Mouse (Mus musculus): ENCODE measurements around the gene Map2k4.

The Map2k4 gene

DNA sequence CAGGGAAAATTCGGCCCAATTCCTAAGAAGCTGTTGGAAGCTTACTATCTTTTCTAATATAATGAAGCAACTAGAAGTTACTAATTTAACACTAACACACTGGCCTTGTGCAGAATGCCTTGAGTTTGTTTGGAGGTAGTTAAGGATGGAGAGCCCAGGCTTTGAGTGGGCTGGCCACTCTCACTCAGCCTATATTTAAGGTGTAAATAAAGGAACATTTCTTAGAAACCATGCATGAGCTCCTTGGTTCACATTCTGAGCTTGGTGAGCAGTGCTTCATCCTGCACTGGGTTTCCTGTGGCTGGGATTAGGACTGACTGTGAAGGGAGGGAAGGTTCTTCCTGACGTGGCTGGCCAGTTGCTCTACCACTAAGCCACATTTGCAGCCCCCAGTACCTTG lies 64.4 kb downstream of the Map2k4 start:
- in situ Hi-C loops (cut with MboI, MseI), result no loop called here

DNA sequence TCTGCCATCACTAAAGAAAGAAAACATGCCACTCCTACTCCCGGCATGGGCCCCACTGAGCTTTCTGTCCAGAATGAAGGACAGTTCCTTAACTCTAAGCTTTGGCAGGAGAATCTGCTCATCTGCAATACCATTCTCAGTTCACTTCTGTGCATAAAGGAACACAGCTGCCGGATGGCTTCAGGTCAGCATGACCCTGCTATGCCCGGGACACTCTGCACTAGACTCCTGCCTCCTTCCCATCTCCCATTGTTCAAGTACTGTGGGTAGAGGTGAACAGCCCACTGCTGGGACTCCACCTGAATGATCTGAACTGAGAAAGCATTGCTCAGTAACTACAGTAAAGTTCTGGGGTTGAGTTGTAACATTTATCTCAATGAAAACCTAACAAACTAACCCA lies 66.5 kb downstream of the Map2k4 start:
- in situ Hi-C loops (cut with MboI, MseI), result no loop called here

DNA sequence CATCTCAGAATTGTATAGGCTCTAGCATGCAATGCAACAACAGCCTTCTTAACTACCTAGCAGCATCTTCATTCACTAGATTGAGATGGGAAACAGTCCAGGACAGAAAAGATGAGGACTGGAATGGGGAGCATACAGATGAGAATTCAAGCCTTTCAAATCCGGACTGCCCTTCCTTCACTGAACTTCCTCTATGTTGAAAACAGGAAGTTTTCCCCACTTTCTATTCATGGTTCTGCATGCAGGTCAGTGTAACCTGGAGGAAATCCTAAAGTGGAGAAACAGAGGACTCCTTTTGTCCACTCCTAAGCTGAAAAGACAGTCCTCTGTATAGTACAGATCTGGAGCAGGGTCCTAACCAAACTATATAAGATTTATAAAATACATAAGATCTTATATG lies 68.1 kb downstream of the Map2k4 start:
- in situ Hi-C loops (cut with MboI, MseI), result no loop called here

DNA sequence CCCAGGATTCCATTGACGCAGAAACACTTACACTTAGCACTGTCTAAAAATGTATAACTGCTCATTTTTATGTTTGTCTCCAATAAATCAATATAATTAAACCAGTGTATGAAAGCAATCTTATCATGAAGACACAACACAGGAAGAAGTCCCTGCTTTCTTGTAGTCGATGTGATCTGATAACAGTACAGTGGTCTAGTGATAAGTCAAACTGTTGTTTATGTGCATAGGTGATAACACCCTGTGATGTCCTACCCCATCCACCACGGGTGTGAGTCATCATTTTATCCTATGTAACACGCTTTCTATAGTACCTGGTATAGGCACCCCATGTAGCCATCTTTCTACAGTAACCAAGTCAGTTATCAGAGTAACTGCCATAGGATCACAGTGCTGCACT lies 74.3 kb downstream of the Map2k4 start:
- in situ Hi-C loops (cut with MboI, MseI), result no loop called here

DNA sequence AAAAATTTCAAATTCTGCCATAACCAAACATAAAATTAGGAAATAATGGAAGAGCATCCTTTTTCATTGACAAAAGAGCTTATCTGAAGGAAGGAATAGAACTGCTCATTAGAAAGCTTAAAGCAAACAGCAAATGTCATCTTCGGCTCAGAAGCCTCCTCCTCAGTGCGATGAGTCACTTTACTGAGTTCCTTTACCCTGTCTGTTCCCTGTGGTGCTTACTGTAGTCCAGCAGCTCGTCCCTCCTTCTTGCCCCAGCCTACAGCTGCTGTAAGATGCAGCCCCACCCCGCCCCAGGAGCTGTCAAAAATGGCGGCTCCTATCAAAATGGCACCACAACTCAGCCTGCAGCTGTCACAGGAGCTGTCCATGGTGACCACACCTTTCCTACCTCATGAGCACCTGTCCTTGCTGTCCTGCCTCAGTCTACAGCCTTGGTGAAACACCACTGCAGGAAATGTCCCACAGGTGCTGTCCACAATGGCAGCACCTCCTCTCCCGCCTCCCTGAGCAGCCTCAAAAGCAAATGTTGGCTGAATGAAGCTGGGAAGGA lies 75.3 kb downstream of the Map2k4 start:
- in situ Hi-C loops (cut with MboI, MseI), result no loop called here

DNA sequence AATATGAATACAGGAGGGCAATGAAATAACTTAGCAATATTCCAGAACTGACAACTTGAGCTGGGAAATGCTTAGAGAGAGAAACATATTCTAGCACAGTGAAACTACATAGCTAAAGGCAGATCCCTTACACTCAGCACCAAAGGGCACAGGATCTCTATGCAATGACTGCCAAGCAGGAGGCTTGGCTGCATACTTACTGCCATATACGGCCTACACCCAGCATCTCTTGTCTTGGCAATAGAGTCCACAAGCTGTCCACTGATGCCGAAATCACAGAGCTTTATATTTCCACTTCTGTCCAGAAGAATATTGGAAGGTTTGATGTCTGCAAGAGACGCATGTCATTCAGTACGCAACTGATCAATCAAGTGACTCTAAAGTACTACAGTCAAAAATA lies 81.3 kb downstream of the Map2k4 start:
- in situ Hi-C loops (cut with MboI, MseI), result no loop called here

DNA sequence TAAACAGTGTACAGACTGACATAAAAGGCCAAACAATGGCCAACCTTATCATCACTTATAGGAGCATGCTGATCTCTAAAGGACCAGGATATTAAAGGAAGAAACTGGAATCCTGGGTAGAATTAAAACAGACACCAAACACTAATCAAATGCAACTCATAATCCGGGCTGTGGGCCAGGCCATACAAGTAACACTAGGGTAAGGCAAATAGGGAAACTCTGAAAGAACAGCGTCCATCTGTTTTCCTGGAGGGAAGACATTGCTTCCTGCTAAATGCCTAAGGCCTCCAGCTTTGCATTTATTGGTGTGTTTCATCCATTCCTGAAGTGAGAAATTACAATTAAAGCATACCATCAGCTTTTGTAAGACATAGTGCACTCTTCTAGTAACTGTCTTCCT lies 81.9 kb downstream of the Map2k4 start:
- in situ Hi-C loops (cut with MboI, MseI), result no loop called here

DNA sequence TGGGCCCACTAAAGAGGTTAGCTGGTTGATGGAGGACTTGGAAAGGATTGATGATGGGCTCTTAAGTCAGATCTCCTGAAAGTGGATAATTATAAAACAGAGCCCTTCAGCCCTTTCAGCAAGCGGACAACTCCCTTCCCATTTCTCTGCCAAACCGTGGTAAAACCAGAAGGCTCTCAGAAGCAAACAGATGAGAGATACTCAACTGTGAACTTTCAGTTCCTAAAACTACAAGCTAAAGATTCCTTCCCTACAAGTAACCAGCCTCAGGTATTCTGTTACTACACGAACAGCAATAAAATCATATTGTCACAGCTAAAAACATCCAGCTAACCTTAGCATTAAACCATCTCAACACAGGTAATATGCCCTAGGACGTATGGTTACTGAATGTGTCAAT lies 83.2 kb downstream of the Map2k4 start:
- in situ Hi-C loops (cut with MboI, MseI), result no loop called here

DNA sequence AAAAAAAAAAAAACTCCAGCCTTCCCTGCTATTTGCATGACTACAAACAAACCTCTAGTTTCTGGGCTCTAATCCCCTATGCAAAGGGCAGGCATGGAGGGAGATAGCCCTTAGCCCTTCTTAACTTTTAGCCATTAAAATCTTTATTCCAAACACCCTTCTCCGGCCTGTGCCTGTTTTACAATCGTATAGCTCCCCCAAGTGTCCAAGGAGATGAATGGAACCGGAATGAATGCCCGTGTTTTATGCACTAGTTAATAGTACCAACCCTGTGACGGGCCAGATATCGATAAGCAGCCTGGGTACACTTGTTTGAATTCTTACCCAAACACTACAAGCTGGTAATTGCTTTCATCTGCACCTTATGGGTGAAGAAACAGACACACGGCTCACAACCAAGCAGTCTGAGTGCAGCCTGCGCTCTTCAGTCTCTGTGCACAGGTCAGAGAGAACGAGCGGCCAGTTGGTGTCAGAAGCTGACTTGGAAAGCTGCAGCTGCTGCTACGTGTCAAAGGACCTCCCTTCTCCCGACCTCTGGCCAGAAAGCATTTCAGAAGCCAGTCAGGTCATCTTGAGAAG lies 109.2 kb downstream of the Map2k4 start:
- in situ Hi-C loops (cut with MboI, MseI), result loop anchor here in 1 of 2 experiments (5.0 kb wide), 1 partner anchor 482 kb away; no protein-coding TSS in a partner anchor

DNA sequence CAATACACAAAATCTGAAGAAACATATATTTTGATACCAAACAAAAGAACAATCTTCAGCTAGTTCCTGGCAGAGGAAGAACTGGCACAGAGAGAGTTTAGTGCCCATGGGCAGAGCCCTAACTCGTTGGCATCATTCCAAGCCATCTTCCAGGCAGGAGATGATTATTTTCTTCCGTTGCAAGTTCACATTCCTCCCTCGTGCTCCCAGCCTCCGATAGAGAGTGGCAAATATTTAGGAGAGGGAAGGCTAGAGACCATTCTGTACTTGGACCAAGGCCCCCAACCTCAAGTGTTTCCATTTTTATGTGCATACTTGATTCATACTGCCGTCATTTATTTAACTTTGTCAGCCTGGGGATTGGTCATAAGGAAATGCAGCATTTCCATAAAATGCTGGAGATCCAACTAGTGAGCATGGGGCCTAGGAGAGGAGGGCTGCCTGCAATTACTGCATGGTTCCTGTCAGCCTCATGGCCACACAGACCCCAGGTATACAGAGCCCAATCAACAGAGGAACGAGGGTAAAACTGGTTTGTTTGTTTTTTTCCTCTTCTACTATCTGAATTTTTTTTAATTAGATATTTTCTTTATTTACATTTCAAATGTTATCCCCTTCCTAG lies 120.6 kb downstream of the Map2k4 start:
- in situ Hi-C loops (cut with MboI, MseI), result loop anchor here in 1 of 2 experiments (5.0 kb wide), 1 partner anchor 75 kb away; no protein-coding TSS in a partner anchor

DNA sequence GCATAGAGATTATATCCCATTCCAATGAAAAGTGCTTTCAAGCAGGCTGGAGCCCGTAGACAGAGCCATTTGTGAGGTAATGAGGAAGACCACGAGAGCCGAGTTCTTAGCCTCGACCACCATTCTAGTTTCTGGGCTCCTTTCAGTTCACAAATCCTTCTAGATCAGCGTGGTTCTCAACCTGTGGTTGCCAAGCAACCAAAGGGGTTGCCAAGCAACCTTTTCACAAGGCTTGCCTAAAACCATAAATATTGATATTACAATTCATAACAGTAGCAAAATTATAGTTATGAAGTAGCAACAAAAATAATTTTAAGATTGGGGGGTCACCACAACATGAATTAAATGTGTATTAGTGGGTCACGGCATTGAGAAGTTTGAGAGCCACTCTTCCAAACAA lies 123.2 kb downstream of the Map2k4 start:
- in situ Hi-C loops (cut with MboI, MseI), result loop anchor here in 1 of 2 experiments (5.0 kb wide), 1 partner anchor 77 kb away; no protein-coding TSS in a partner anchor

DNA sequence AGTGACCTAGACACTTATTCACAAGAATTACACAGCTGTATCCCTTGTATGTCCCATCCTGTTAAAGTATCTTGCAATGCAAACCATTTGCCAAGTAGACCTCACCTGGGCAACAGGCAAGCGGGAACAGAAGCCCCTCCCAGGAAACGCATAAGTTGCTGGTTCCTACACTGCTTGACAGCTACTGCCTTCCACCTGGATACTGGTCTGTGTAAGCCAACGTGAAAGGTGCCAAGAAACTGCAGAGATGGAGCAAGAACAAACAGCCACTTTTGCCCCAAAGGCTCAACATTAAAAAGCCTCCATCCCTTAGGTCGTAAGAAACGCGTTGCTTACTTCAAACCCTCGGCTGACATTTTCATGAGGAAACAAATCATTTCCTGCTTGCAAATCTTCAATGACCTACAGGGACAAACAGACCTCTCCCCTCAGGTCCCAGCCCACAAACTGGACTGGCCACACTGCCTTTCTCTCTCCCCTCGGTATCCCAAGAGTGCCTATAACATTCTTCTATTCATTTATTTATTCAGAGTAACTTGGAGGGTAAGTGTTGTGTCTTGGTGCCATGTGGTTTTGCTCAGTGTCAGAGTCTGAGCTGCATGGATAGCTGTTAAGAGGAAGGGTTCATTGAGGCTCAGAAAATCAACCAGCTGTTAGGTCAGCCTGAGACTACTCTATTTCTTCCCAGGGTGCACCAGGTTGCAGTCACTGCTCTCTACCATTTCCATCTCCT lies 126.1 kb downstream of the Map2k4 start:
- in situ Hi-C loops (cut with MboI, MseI), result no loop called here

DNA sequence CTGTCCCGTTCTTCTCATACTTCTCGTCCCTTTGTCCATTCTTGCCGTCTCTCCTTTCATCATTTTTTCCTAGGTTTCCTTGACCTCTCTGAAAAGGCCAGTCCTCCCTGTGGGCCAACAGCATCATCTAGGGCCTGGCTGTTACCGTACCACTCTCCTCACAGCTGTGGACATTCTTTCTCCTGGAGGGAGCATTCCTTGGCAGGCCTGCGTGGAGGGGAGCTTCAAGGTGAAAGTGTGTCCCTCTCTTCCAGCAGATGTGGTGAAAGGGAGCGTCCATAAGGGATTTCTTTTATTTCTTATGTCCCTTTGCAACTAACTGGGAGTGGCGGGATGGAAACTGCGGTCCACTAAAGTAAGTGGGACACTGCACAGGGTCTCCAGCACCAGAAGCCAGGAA lies 134.2 kb downstream of the Map2k4 start:
- in situ Hi-C loops (cut with MboI, MseI), result loop anchor here in 1 of 2 experiments (10.0 kb wide), 1 partner anchor 511 kb away; the partner anchor contains the start of gene Dnah9

DNA sequence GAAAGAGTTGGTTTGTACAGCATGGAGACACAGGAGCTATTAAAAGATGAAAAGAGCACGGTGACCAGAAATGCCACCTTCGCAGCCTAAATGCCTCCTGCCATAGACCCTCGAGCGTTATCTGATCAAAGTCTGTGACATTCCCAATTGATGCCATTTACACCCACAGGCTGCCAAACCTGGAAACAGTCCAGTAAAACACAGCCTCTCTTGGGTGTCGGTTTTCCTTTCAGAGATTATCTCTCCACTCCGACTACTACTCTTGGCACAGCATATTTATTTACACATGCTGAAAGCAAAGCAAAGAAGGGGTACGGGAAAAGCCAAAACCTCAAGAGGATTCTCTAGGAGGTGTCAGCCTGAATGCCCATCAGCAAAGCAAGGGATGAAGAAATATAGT lies 136.7 kb downstream of the Map2k4 start:
- in situ Hi-C loops (cut with MboI, MseI), result loop anchor here in 1 of 2 experiments (10.0 kb wide), 1 partner anchor 513 kb away; the partner anchor contains the start of gene Dnah9

DNA sequence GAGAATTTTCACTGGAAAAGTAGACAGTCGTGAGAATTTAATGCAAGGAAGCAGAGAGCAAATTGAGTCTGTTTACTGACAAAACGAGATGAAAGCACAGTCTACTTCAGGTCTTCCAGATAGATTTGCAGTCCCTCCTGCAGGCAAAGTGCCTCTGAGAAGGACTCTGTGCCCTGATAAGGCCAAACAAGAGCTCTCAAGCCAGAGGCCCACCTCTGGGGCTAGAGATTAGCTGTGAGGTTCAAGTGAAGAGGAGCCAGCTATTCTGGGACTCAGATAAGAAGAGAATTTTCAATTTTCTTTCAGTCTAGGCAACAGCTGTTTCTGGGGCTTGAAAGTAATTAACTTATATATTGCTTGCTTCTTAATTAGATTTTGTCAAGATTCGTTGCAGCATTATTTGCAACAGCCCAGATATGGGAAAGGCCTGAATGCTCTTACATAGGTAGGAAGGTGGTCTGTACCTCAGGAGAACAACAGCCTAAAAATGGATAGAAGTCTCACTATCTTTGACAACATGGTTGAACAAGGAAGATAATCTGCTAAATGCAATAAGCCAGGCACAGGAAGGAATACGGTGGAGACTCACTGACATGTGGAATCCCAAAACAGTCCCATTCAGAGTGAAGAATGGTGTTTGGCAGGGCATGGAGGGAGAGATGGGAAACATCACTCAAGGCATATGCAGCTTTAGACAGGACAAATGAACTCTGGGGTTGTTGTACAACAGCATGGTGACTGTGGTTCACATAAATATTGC lies 138.0 kb downstream of the Map2k4 start:
- in situ Hi-C loops (cut with MboI, MseI), result loop anchor here in 1 of 2 experiments (10.0 kb wide), 1 partner anchor 515 kb away; the partner anchor contains the start of gene Dnah9

DNA sequence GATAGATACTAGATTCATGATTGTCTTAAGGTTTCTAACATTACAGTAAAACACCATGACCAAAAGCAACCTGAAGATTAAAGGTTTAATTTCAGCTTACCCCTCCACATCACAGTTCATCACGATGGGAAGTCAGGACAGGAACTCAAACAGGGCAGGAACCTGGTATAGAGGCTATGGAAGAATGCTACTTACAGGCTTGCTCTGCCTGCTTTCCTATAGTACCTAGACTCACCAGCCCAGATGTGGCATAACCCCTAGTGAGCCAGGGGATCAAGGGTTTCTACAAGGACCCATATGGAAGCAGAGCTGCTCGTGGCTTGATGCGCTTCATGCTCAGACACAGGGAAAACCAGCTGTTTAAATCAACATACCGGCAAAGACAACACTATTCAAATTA lies 138.6 kb downstream of the Map2k4 start:
- in situ Hi-C loops (cut with MboI, MseI), result no loop called here

DNA sequence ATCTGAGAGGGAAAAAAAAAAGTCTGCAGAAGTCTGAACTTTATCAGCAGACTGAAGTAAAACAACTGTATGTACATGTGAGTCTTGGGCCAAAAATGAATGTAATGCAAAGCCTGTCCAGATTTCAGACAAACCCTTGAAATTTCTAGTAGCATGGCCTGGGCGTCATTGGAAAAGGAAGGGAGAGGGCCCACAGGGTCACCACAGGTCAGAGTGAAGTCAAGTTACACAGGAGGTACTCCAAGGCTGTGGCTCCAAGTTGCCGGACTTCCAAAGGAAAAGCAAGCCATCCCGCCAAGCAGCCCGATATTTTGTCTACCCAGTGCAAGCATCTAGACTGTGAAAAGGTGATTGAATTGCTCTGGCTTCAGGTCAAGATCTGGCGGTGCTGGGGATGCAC lies 141.8 kb downstream of the Map2k4 start:
- in situ Hi-C loops (cut with MboI, MseI), result no loop called here

DNA sequence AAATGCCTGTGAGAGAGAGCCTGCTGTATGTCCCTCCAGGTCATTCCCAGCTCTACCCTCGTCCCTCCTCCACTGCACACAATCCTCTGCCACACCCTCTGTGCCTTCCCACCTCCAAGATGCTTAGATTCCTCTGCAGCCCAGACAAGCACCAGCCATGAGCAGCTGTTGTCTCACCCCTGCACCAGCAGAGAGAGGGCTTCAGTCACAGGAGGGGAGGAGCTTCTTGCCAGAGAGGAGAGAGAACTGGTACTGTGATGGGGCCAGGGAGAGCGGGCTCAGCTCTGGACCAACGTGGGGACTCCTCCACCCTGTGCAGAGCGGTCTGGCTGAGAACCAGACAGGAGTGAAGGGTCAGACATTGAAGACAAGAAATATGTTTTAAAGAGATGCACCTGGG lies 143.6 kb downstream of the Map2k4 start:
- in situ Hi-C loops (cut with MboI, MseI), result no loop called here

DNA sequence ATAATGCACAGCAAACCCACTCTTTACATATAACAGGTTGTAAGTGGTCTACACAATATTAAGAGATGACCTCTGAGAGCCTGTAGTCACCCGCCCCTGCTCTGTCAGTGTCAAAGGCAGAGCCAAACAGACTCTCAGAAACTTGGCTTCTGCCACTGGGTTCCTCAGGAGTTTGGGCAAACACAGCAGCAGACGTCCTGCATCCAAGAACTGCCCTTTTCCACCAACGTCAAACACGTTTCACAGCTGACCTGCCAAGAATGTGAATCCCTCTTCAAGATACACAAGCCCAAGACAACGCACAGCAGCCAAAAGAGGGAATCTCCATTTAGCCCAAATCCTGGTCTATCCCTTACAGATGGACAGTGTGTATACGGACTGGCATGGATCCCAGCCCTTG lies 147.8 kb downstream of the Map2k4 start:
- in situ Hi-C loops (cut with MboI, MseI), result no loop called here
